In the genomic region with DNA sequence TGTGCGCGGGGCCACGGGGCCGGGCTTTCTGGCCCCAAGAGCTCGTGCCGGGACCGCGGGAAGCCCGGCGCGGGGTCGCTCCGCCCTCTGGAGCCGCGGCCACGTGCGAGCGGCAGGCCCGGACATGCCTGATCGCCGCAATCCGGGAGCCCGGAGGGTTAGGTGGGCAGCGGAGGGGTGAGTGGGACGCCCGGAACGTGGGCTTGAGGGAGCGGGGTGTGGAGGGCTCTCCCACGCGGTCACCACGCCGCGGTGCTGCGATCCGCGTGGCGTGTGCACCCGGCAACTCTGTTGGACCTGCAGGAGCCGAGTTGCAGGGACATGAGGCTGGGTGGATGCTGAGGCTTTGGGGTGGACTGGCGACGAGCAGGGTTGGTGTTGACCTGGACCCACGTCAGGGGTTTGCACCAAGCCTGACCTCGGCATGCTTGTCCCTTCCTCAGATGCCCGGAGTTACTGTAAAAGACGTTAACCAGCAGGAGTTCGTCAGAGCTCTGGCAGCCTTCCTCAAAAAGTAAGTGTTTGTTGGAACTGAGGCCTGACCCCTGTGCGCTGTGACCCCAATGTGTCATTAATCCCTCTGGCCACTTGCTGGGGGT, we compare ENCODE assay signal across 8 mouse cellular contexts. TPM values are rescaled to one million over a fixed set of nuclear protein-coding genes. Genes with fewer than 3 reads are reported as not detected.
DNase-seq lines count a peak whose midpoint lies in the region; ATAC-seq and TF ChIP-seq lines count a peak whose summit lies in the region.

No protein-coding gene starts in this region.

- H3K36me3 ChIP-seq in C2C12 (ENCODE audit: control insufficient read depth, insufficient read depth): peaks cover 49% of the 10 kb centered on the region
- peaks cover 42% of the 10 kb centered on the region for H3K36me3 ChIP-seq in forebrain, embryonic 12.5 days (replicated peaks)
- peaks cover 29% of the 10 kb centered on the region for H3K36me3 ChIP-seq in midbrain, postnatal 0 days (ENCODE audit: insufficient read depth, low read length)

- no peaks in the 10 kb centered on the region for H3K27me3 ChIP-seq in cerebellum, adult 2 months (ENCODE audit: control insufficient read depth, insufficient read depth, low read length)
- no peaks in the 10 kb centered on the region for H3K27me3 ChIP-seq in C2C12 (ENCODE audit: control insufficient read depth, insufficient read depth, insufficient read length)
- no peaks in the 10 kb centered on the region for H3K27me3 ChIP-seq in forebrain, embryonic 12.5 days
- H3K27me3 ChIP-seq in midbrain, postnatal 0 days (ENCODE audit: insufficient read depth, low read length): no peaks in the 10 kb centered on the region

- peaks cover 50% of the 10 kb centered on the region for H3K79me2 ChIP-seq in C2C12 (ENCODE audit: control insufficient read depth, insufficient read depth)

- peak; percentile 14; the same call in 1 of the 2 replicates for ATAC-seq in forebrain, embryonic 12.5 days (ENCODE audit: low FRiP score)
- ATAC-seq in midbrain, postnatal 0 days (ENCODE audit: low FRiP score): no peak; the same call in 1 of the 2 replicates

- no peak for TF ChIP-seq POLR2A in cerebellum, adult 2 months (IDR thresholded peaks at IDR 0.05; ENCODE audit: borderline replicate concordance, insufficient read depth, low read length)

- H3K4me3 ChIP-seq in cerebellum, adult 2 months (replicated peaks; ENCODE audit: insufficient read depth, low read depth, low read length): peak overlapping the region; percentile 65
- peak overlapping the region; percentile 93 for H3K4me3 ChIP-seq in C2C12 (ENCODE audit: insufficient read depth, poor library complexity, severe bottlenecking)
- H3K4me3 ChIP-seq in forebrain, embryonic 12.5 days (replicated peaks): peak overlapping the region; percentile 99
- peak overlapping the region; percentile 99 for H3K4me3 ChIP-seq in midbrain, postnatal 0 days (ENCODE audit: low read depth, low read length)

- H3K9ac ChIP-seq in forebrain, embryonic 12.5 days: peak overlapping the region; percentile 100
- peak overlapping the region; percentile 99 for H3K9ac ChIP-seq in midbrain, postnatal 0 days (replicated peaks; ENCODE audit: low read length, poor library complexity, severe bottlenecking)

- no peaks in the 10 kb centered on the region for H3K9me3 ChIP-seq in forebrain, embryonic 12.5 days
- no peaks in the 10 kb centered on the region for H3K9me3 ChIP-seq in midbrain, postnatal 0 days (ENCODE audit: low read length)

- WGBS in cerebellum, adult 2 months: under 1% methylated on average over 46 of the region's 47 CpGs
- WGBS in forebrain, embryonic 12.5 days: under 1% methylated on average over 40 of the region's 47 CpGs
- 1% methylated on average over 47 of the region's 47 CpGs for WGBS in midbrain, postnatal 0 days

- TF ChIP-seq CTCF in cerebellum, adult 2 months (IDR thresholded peaks at IDR 0.05; ENCODE audit: borderline replicate concordance, insufficient read depth, low read depth, low read length): no peak
- no peak for TF ChIP-seq CTCF in C2C12 (IDR thresholded peaks at IDR 0.05; ENCODE audit: control insufficient read depth, insufficient read depth, insufficient read length)
- no peak for TF ChIP-seq CTCF in midbrain, postnatal 0 days (IDR thresholded peaks at IDR 0.05)

- H3K4me2 ChIP-seq in forebrain, embryonic 12.5 days: peak overlapping the region; percentile 85
- peak overlapping the region; percentile 76 for H3K4me2 ChIP-seq in midbrain, postnatal 0 days (ENCODE audit: low read depth, low read length, poor library complexity, severe bottlenecking)

- peak in 1 of 2 experiments; percentile 57 for DNase-seq in cerebellum, adult 2 months
- DNase-seq in cerebellum, adult 11 months: no peak
- DNase-seq in kidney, postnatal 4 days: peak; percentile 58 to 77
- no peak for DNase-seq in midbrain, postnatal 0 days (ENCODE audit: low spot score)
- no peak for DNase-seq in adrenal gland, adult 2 months
- DNase-seq in left cerebral cortex, adult 18-20 months (ENCODE audit: low spot score in 2 of 2): no peak

- peak overlapping the region; percentile 81 for H3ac ChIP-seq in C2C12 (ENCODE audit: control insufficient read depth, insufficient read length, low read depth)

- H3K27ac ChIP-seq in cerebellum, adult 2 months (ENCODE audit: insufficient read depth, low read length): peak overlapping the region; percentile 49; the same call in 1 of the 2 replicates
- H3K27ac ChIP-seq in forebrain, embryonic 12.5 days: peak overlapping the region; percentile 90
- H3K27ac ChIP-seq in midbrain, postnatal 0 days (ENCODE audit: low read depth, low read length): peak overlapping the region; percentile 92

- peaks cover 6% of the 10 kb centered on the region for H3K4me1 ChIP-seq in cerebellum, adult 2 months (ENCODE audit: control insufficient read depth, insufficient read depth, low read length)
- H3K4me1 ChIP-seq in forebrain, embryonic 12.5 days: peaks cover 32% of the 10 kb centered on the region
- peaks cover 9% of the 10 kb centered on the region for H3K4me1 ChIP-seq in midbrain, postnatal 0 days (ENCODE audit: insufficient read depth, low read length)

- peaks cover 38% of the 10 kb centered on the region for H3K79me3 ChIP-seq in C2C12 (ENCODE audit: low read depth)

TF ChIP-seq in C2C12, 6 proteins besides CTCF, POLR2A, EP300 and RAD21:
- TF ChIP-seq CEBPB (IDR thresholded peaks at IDR 0.05; ENCODE audit: low read depth): no peak
- TF ChIP-seq FOSL1 (IDR thresholded peaks at IDR 0.05; ENCODE audit: insufficient read depth, low read length, poor library complexity, severe bottlenecking): no peak
- peak; percentile 59 for TF ChIP-seq MAX (IDR thresholded peaks at IDR 0.05)
- no peak for TF ChIP-seq MYOD1 (IDR thresholded peaks at IDR 0.05; ENCODE audit: control insufficient read depth, insufficient read length, low read depth)
- no peak for TF ChIP-seq USF1 (IDR thresholded peaks at IDR 0.05; ENCODE audit: low read depth)

RNA-seq across cellular contexts. Expression of gene Rps19, which starts 0.6 kb away (rescaled TPM):
- polyA plus RNA-seq in cerebellum, adult 2 months (2012; rRNA removed): 282 and 314 TPM in 2 replicates
- 3,185 TPM for polyA plus RNA-seq in C2C12 (2012; fragmentation: generic; extraction: Trizol)
- 1,399 and 1,518 TPM in 2 replicates for polyA plus RNA-seq in forebrain, embryonic 12.5 days (2016; fragmentation: Nextera tagmentation; extraction: Ambion mirVana)
- total RNA-seq in midbrain, postnatal 0 days (2014; rRNA removed): 364 and 448 TPM in 2 replicates
- polyA plus RNA-seq in midbrain, postnatal 0 days (2015; fragmentation: Nextera tagmentation; extraction: Ambion mirVana): 1,202 and 1,286 TPM in 2 replicates
- 1,000 to 10,000 TPM in 1 of 2 experiments, 100 to 1,000 TPM in 1; 601 to 1,035 TPM for total RNA-seq in adrenal gland, adult 2 months (2021)
- polyA plus RNA-seq in adrenal gland, adult 2 months (2012; rRNA removed): 230 TPM in 2 replicates
- 100 to 1,000 TPM; 511 to 584 TPM for total RNA-seq in left cerebral cortex, adult 18-20 months (2021)

RNA-seq across cellular contexts. Expression of gene Cd79a, which starts 12.4 kb away (rescaled TPM):
- 0.85 and 1.1 TPM in 2 replicates for polyA plus RNA-seq in cerebellum, adult 2 months (2012; rRNA removed)
- 0.09 TPM for polyA plus RNA-seq in C2C12 (2012; fragmentation: generic; extraction: Trizol)
- polyA plus RNA-seq in forebrain, embryonic 12.5 days (2016; fragmentation: Nextera tagmentation; extraction: Ambion mirVana): 0.22 TPM in 1 of 2 replicates, not detected in the other
- total RNA-seq in midbrain, postnatal 0 days (2014; rRNA removed): 0.27 and 0.42 TPM in 2 replicates
- 0.82 and 0.85 TPM in 2 replicates for polyA plus RNA-seq in midbrain, postnatal 0 days (2015; fragmentation: Nextera tagmentation; extraction: Ambion mirVana)
- under 1 TPM; 0.46 to 0.86 TPM for total RNA-seq in adrenal gland, adult 2 months (2021)
- polyA plus RNA-seq in adrenal gland, adult 2 months (2012; rRNA removed): 2.2 and 3.1 TPM in 2 replicates
- total RNA-seq in left cerebral cortex, adult 18-20 months (2021): under 1 TPM; 0.30 to 0.77 TPM

RNA-seq across cellular contexts. Expression of gene Dmrtc2, which starts 14.9 kb away (rescaled TPM):
- not detected in 2 replicates for polyA plus RNA-seq in cerebellum, adult 2 months (2012; rRNA removed)
- not detected for polyA plus RNA-seq in C2C12 (2012; fragmentation: generic; extraction: Trizol)
- polyA plus RNA-seq in forebrain, embryonic 12.5 days (2016; fragmentation: Nextera tagmentation; extraction: Ambion mirVana): 0.24 TPM in 1 of 2 replicates, not detected in the other
- 0.11 TPM in 1 of 2 replicates, not detected in the other for total RNA-seq in midbrain, postnatal 0 days (2014; rRNA removed)
- polyA plus RNA-seq in midbrain, postnatal 0 days (2015; fragmentation: Nextera tagmentation; extraction: Ambion mirVana): 0.31 and 0.70 TPM in 2 replicates
- not detected for total RNA-seq in adrenal gland, adult 2 months (2021)
- not detected in 2 replicates for polyA plus RNA-seq in adrenal gland, adult 2 months (2012; rRNA removed)
- total RNA-seq in left cerebral cortex, adult 18-20 months (2021): not detected

RNA-seq across cellular contexts. Expression of gene Lypd4, which starts 15.1 kb away (rescaled TPM):
- polyA plus RNA-seq in cerebellum, adult 2 months (2012; rRNA removed): not detected in 2 replicates
- not detected for polyA plus RNA-seq in C2C12 (2012; fragmentation: generic; extraction: Trizol)
- not detected in 2 replicates for polyA plus RNA-seq in forebrain, embryonic 12.5 days (2016; fragmentation: Nextera tagmentation; extraction: Ambion mirVana)
- total RNA-seq in midbrain, postnatal 0 days (2014; rRNA removed): 0.19 TPM in 1 of 2 replicates, not detected in the other
- polyA plus RNA-seq in midbrain, postnatal 0 days (2015; fragmentation: Nextera tagmentation; extraction: Ambion mirVana): 0.16 and 0.28 TPM in 2 replicates
- total RNA-seq in adrenal gland, adult 2 months (2021): not detected
- not detected in 2 replicates for polyA plus RNA-seq in adrenal gland, adult 2 months (2012; rRNA removed)
- total RNA-seq in left cerebral cortex, adult 18-20 months (2021): not detected

RNA-seq across cellular contexts. Expression of gene Arhgef1, which starts 17.9 kb away (rescaled TPM):
- polyA plus RNA-seq in cerebellum, adult 2 months (2012; rRNA removed): 162 and 173 TPM in 2 replicates
- polyA plus RNA-seq in C2C12 (2012; fragmentation: generic; extraction: Trizol): 84.4 TPM
- 68.3 and 73.5 TPM in 2 replicates for polyA plus RNA-seq in forebrain, embryonic 12.5 days (2016; fragmentation: Nextera tagmentation; extraction: Ambion mirVana)
- total RNA-seq in midbrain, postnatal 0 days (2014; rRNA removed): 19.1 and 27.5 TPM in 2 replicates
- 29.0 and 33.0 TPM in 2 replicates for polyA plus RNA-seq in midbrain, postnatal 0 days (2015; fragmentation: Nextera tagmentation; extraction: Ambion mirVana)
- 10 to 100 TPM; 71.4 to 79.3 TPM for total RNA-seq in adrenal gland, adult 2 months (2021)
- 195 and 229 TPM in 2 replicates for polyA plus RNA-seq in adrenal gland, adult 2 months (2012; rRNA removed)
- 10 to 100 TPM; 57.1 to 74.1 TPM for total RNA-seq in left cerebral cortex, adult 18-20 months (2021)

Comparison
In these comparisons a context has a peak if more than half of its experiments do, and no peak if none do; other contexts are left out.
1. DNase-seq: peak in kidney, postnatal 4 days (2 of 2); none in cerebellum, adult 11 months (single experiment), midbrain, postnatal 0 days (single experiment), adrenal gland, adult 2 months (single experiment) and left cerebral cortex, adult 18-20 months (0 of 2).
2. Peak in every context shown above with its lines, with median percentiles within 50 percentile points of each other: H3K27ac ChIP-seq and H3K4me3 ChIP-seq.